Mouse (Mus musculus): ENCODE results near the gene Sipa1l3. TPM values are rescaled to one million over a fixed set of nuclear protein-coding genes. Genes with fewer than 3 reads are reported as not detected.
A peak's percentile ranks its signal among the peaks of the same experiment; 100 is the strongest.

The Sipa1l3 gene
- polyA plus RNA-seq, 1 experiment from 2014 or later, result 10.4 TPM

- H3K27me3 ChIP-seq (ENCODE audit: insufficient read depth, poor library complexity, severe bottlenecking), result peaks cover 93% of the 10 kb centered on the region
Measured at GRCm38 (mm10) chr7:29462820-29463219, 55.6 kb downstream of the Sipa1l3 start.

DNA sequence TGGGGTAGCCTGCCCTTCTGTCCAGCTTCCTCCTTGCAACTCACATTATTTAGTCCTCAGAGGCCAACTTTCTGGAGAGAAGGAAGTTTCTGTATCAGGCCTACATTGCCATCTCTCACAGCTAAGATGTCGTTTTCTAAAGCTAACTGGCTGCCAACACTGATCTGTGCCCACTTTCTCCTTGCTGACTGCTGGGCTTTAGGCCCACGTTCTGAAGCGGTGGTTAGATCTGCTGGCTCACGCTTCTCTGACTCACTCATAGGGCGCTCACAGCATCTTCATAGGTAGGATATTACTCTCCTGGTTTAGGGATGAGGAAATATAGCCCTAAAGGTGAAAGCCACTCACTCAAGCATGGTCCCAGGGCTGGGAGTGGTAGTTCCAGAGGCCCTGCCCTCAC lies 56.3 kb downstream of the Sipa1l3 start:
- H3K9me3 ChIP-seq, result no peaks in the 10 kb centered on the region
- H3K4me1 ChIP-seq, result peaks cover 15% of the 10 kb centered on the region
- peaks cover 93% of the 10 kb centered on the region for H3K27me3 ChIP-seq (ENCODE audit: insufficient read depth, poor library complexity, severe bottlenecking)
- DNase-seq (ENCODE audit: low spot score), result no peak
- H3K4me3 ChIP-seq, result no peak overlapping the region
- no peaks in the 10 kb centered on the region for H3K36me3 ChIP-seq
- H3K27ac ChIP-seq, result no peak overlapping the region
- WGBS, result 80% methylated on average over 5 of the region's 5 CpGs

More at GRCm38 (mm10) chr7:29462820-29463219, 55.6 kb downstream of the Sipa1l3 start:
- no peaks in the 10 kb centered on the region for H3K36me3 ChIP-seq
- H3K9me3 ChIP-seq, result no peaks in the 10 kb centered on the region
- peaks cover 14% of the 10 kb centered on the region for H3K4me1 ChIP-seq
- H3K27ac ChIP-seq, result no peak overlapping the region
- H3K4me3 ChIP-seq, result no peak overlapping the region
- DNase-seq (ENCODE audit: low spot score), result no peak
- 84% methylated on average over 3 of the region's 3 CpGs for WGBS

GRCm38 (mm10) chr7:29461557-29461956 lies 56.9 kb downstream of the Sipa1l3 start:
- peaks cover 15% of the 10 kb centered on the region for H3K4me1 ChIP-seq
- H3K27ac ChIP-seq, result no peak overlapping the region
- H3K9me3 ChIP-seq, result no peaks in the 10 kb centered on the region
- peak; percentile 93 for DNase-seq (ENCODE audit: low spot score)
- 37% methylated on average over 10 of the region's 10 CpGs for WGBS
- H3K36me3 ChIP-seq, result no peaks in the 10 kb centered on the region
- peaks cover 93% of the 10 kb centered on the region for H3K27me3 ChIP-seq (ENCODE audit: insufficient read depth, poor library complexity, severe bottlenecking)
- no peak overlapping the region for H3K4me3 ChIP-seq

- H3K4me3 ChIP-seq, result no peak overlapping the region
- 84% methylated on average over 14 of the region's 14 CpGs for WGBS
- no peaks in the 10 kb centered on the region for H3K9me3 ChIP-seq
- H3K4me1 ChIP-seq, result peaks cover 15% of the 10 kb centered on the region
- peaks cover 93% of the 10 kb centered on the region for H3K27me3 ChIP-seq (ENCODE audit: insufficient read depth, poor library complexity, severe bottlenecking)
- DNase-seq (ENCODE audit: low spot score), result no peak
- H3K36me3 ChIP-seq, result no peaks in the 10 kb centered on the region
- no peak overlapping the region for H3K27ac ChIP-seq
Measured at GRCm38 (mm10) chr7:29458889-29459740, 59.3 kb downstream of the Sipa1l3 start.

DNA sequence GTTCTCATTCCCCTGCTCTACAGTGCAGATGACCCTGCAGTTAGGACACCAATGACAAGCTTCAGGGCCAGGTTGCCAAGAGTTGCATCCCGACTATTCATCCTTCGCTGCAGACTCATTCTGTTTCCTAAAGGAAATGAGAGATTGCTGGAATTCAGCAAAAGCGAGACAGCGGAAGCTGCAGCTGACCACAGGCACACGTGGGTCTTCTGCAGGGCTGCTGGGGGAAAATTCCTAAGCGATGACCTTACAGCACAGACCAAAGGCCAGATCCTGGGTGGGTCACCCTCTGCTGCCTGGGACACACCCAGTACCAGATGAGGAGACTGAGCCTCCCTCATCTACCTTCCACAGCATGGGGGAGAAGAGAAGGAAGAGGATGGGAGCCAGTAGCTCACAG lies 60.7 kb downstream of the Sipa1l3 start:
- Histone ChIP-seq H3K27ac (no peak overlapping the region), H3K27me3 (ENCODE audit: insufficient read depth, poor library complexity, severe bottlenecking) (peaks cover 93% of the 10 kb centered on the region), H3K9me3 (no peaks in the 10 kb centered on the region), H3K36me3 (no peaks in the 10 kb centered on the region), H3K4me3 (no peak overlapping the region), H3K4me1 (peaks cover 25% of the 10 kb centered on the region)
- WGBS, result 64% methylated on average over 6 of the region's 6 CpGs
- no peak for DNase-seq (ENCODE audit: low spot score)

GRCm38 (mm10) chr7:29456716-29457115 lies 61.7 kb downstream of the Sipa1l3 start:
- H3K27ac ChIP-seq, result no peak overlapping the region
- H3K4me1 ChIP-seq, result peaks cover 26% of the 10 kb centered on the region
- no peak overlapping the region for H3K4me3 ChIP-seq
- no peak for DNase-seq (ENCODE audit: low spot score)
- H3K36me3 ChIP-seq, result no peaks in the 10 kb centered on the region
- peaks cover 94% of the 10 kb centered on the region for H3K27me3 ChIP-seq (ENCODE audit: insufficient read depth, poor library complexity, severe bottlenecking)
- no peaks in the 10 kb centered on the region for H3K9me3 ChIP-seq
- 90% methylated on average over 9 of the region's 9 CpGs for WGBS

DNA sequence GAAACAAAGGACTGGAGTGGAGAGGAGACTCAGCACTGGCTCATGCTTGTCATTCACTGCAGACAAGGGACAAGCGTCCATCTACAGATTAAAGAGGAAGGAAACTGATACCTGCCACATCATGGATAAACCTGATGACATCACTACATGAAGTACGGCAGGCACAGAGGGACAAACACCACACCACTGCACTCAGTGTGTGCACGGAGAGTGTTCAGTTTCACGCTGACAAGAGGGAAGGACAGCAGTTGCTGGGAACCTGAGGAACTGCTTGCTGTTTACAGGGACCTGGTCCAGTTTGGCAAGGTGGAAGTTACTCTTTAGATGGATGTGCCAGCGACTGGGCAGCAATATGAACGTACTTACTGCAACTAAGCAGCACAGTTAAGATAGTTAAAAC lies 62.9 kb downstream of the Sipa1l3 start:
- H3K27me3 ChIP-seq (ENCODE audit: insufficient read depth, poor library complexity, severe bottlenecking), result peaks cover 100% of the 10 kb centered on the region

DNA sequence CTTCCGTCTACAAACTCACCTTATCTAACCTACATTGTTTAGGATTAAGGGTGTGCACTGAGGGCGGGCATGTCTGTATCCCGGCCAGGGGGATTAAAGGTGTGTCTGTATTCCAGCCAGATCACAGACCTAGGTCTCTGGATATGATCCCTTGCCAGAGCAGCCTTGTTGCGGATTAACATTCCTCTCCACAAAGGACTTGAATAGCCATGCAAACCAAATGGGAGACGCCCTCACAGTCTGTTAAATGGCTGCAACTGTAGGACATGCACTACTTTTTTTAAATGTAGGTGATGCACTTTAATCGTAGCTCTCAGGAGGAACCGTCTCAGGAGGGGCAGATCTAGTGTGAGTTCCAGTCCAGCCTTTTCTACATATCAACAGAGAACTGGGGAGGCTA lies 63.5 kb downstream of the Sipa1l3 start:
- Histone ChIP-seq H3K9me3 (no peaks in the 10 kb centered on the region), H3K4me1 (peaks cover 22% of the 10 kb centered on the region), H3K36me3 (no peaks in the 10 kb centered on the region), H3K27me3 (ENCODE audit: insufficient read depth, poor library complexity, severe bottlenecking) (peaks cover 100% of the 10 kb centered on the region), H3K27ac (no peak overlapping the region), H3K4me3 (no peak overlapping the region)
- WGBS, result 66% methylated on average over 7 of the region's 7 CpGs
- DNase-seq (ENCODE audit: low spot score), result no peak

More for the DNA sequence above, 62.9 kb downstream of the Sipa1l3 start:
- Histone ChIP-seq H3K9me3 (no peaks in the 10 kb centered on the region), H3K4me1 (peaks cover 22% of the 10 kb centered on the region), H3K4me3 (no peak overlapping the region), H3K36me3 (no peaks in the 10 kb centered on the region), H3K27ac (no peak overlapping the region)
- DNase-seq (ENCODE audit: low spot score), result no peak
- 62% methylated on average over 6 of the region's 6 CpGs for WGBS

GRCm38 (mm10) chr7:29452991-29453741 lies 65.3 kb downstream of the Sipa1l3 start:
- H3K36me3 ChIP-seq, result no peaks in the 10 kb centered on the region
- H3K4me3 ChIP-seq, result 0 out of 2 replicates have a peak overlapping the region, but pooled peaks have one; percentile 31
- WGBS, result 25% methylated on average over 18 of the region's 18 CpGs
- H3K9me3 ChIP-seq, result no peaks in the 10 kb centered on the region
- H3K4me1 ChIP-seq, result peaks cover 22% of the 10 kb centered on the region
- H3K27ac ChIP-seq, result peak overlapping the region; percentile 75
- peaks cover 100% of the 10 kb centered on the region for H3K27me3 ChIP-seq (ENCODE audit: insufficient read depth, poor library complexity, severe bottlenecking)
- peak; percentile 85 for DNase-seq (ENCODE audit: low spot score)

GRCm38 (mm10) chr7:29452381-29452780 lies 66.1 kb downstream of the Sipa1l3 start:
- no peak for DNase-seq (ENCODE audit: low spot score)
- Histone ChIP-seq H3K4me3 (no peak overlapping the region), H3K27me3 (ENCODE audit: insufficient read depth, poor library complexity, severe bottlenecking) (peaks cover 100% of the 10 kb centered on the region), H3K9me3 (no peaks in the 10 kb centered on the region), H3K4me1 (peaks cover 19% of the 10 kb centered on the region), H3K36me3 (no peaks in the 10 kb centered on the region), H3K27ac (peak overlapping the region; percentile 75)
- WGBS, result 81% methylated on average over 6 of the region's 6 CpGs

DNA sequence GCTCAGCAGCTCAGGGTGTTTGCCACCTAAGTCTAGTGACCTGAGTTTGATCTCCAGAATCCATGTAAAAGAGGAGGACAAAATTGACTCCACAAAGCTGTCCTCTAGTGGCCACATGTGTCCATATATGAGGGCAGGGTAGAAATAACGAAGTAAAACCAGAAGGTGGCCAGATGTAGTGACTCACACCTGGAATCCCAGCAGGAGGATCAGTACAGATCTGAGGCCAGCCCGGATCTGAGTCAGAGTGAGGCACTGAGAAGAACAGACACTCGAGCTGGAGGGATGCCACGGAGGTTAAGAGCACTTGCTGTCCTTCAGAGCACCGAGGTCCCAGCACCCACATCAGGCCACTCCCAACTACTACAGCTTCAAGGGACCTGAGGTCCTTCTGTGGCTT lies 68.3 kb downstream of the Sipa1l3 start:
- Histone ChIP-seq H3K27me3 (ENCODE audit: insufficient read depth, poor library complexity, severe bottlenecking) (peaks cover 99% of the 10 kb centered on the region), H3K4me1 (peaks cover 19% of the 10 kb centered on the region), H3K27ac (no peak overlapping the region), H3K36me3 (no peaks in the 10 kb centered on the region), H3K4me3 (no peak overlapping the region), H3K9me3 (no peaks in the 10 kb centered on the region)
- no peak for DNase-seq (ENCODE audit: low spot score)
- WGBS, result 76% methylated on average over 5 of the region's 5 CpGs

GRCm38 (mm10) chr7:29448830-29449229 lies 69.6 kb downstream of the Sipa1l3 start:
- Histone ChIP-seq H3K27me3 (ENCODE audit: insufficient read depth, poor library complexity, severe bottlenecking) (peaks cover 99% of the 10 kb centered on the region), H3K36me3 (no peaks in the 10 kb centered on the region), H3K4me3 (no peak overlapping the region), H3K9me3 (no peaks in the 10 kb centered on the region), H3K4me1 (peaks cover 29% of the 10 kb centered on the region), H3K27ac (no peak overlapping the region)
- no peak for DNase-seq (ENCODE audit: low spot score)
- 85% methylated on average over 6 of the region's 6 CpGs for WGBS

Data from heart, embryonic 10.5 days (tissue).